Mouse (Mus musculus): ENCODE data around the gene Psmc6. TPM values are rescaled to one million over a fixed set of nuclear protein-coding genes. Genes with fewer than 3 reads are reported as not detected.

Psmc6 gene
- polyA plus RNA-seq, 1 experiment from 2014 or later, result 65.1 TPM

GRCm38 (mm10) chr14:45307630-45308328 is 21.8 kb upstream of the Psmc6 start:
- H3K4me3 ChIP-seq (ENCODE audit: low read depth, low read length), result no peak overlapping the region
- H3K4me1 ChIP-seq (ENCODE audit: insufficient read depth), result peaks cover 5% of the 10 kb centered on the region
- H3K9ac ChIP-seq (replicated peaks), result no peak overlapping the region
- DNase-seq, result no peak
- ATAC-seq, result no peak
- peak overlapping the region; percentile 22; the same call in 1 of the 2 replicates for H3K27ac ChIP-seq (ENCODE audit: low read depth)
- H3K9me3 ChIP-seq (ENCODE audit: low read length), result no peaks in the 10 kb centered on the region
- H3K27me3 ChIP-seq (ENCODE audit: insufficient read depth, low read length), result no peaks in the 10 kb centered on the region
- TF ChIP-seq EP300 (IDR thresholded peaks at IDR 0.05; ENCODE audit: low read depth) (no peak), CTCF (IDR thresholded peaks at IDR 0.05; ENCODE audit: low read depth) (no peak)
- 60% methylated on average over 8 of the region's 8 CpGs for WGBS (ENCODE audit: insufficient replicate concordance)
- H3K36me3 ChIP-seq (replicated peaks; ENCODE audit: insufficient read depth, low read length), result peaks cover 32% of the 10 kb centered on the region
- H3K4me2 ChIP-seq (ENCODE audit: low read depth, low read length), result 0 out of 2 replicates have a peak overlapping the region, but pooled peaks have one; percentile 22

GRCm38 (mm10) chr14:45309646-45310045 is 19.9 kb upstream of the Psmc6 start:
- no peak overlapping the region for H3K4me3 ChIP-seq (ENCODE audit: low read depth, low read length)
- H3K27ac ChIP-seq (ENCODE audit: low read depth), result no peak overlapping the region
- H3K27me3 ChIP-seq (ENCODE audit: insufficient read depth, low read length), result no peaks in the 10 kb centered on the region
- peaks cover 21% of the 10 kb centered on the region for H3K4me1 ChIP-seq (ENCODE audit: insufficient read depth)
- TF ChIP-seq EP300 (IDR thresholded peaks at IDR 0.05; ENCODE audit: low read depth), result no peak
- TF ChIP-seq CTCF (IDR thresholded peaks at IDR 0.05; ENCODE audit: low read depth), result no peak
- ATAC-seq (no peak), DNase-seq (no peak)
- H3K9ac ChIP-seq (replicated peaks), result no peak overlapping the region
- no peaks in the 10 kb centered on the region for H3K9me3 ChIP-seq (ENCODE audit: low read length)
- WGBS (ENCODE audit: insufficient replicate concordance), result 87% methylated on average over 13 of the region's 13 CpGs
- H3K36me3 ChIP-seq (replicated peaks; ENCODE audit: insufficient read depth, low read length), result peaks cover 17% of the 10 kb centered on the region
- H3K4me2 ChIP-seq (ENCODE audit: low read depth, low read length), result no peak overlapping the region

GRCm38 (mm10) chr14:45310101-45310500 is 19.5 kb upstream of the Psmc6 start:
- WGBS (ENCODE audit: insufficient replicate concordance), result 92% methylated on average over 14 of the region's 14 CpGs
- no peak overlapping the region for H3K4me3 ChIP-seq (ENCODE audit: low read depth, low read length)
- TF ChIP-seq CTCF (IDR thresholded peaks at IDR 0.05; ENCODE audit: low read depth) (no peak), EP300 (IDR thresholded peaks at IDR 0.05; ENCODE audit: low read depth) (no peak)

GRCm38 (mm10) chr14:45316927-45317326 is 12.7 kb upstream of the Psmc6 start:
- 30% methylated on average over 5 of the region's 5 CpGs for WGBS (ENCODE audit: insufficient replicate concordance)
- no peaks in the 10 kb centered on the region for H3K36me3 ChIP-seq (replicated peaks; ENCODE audit: insufficient read depth, low read length)

More at GRCm38 (mm10) chr14:45310101-45310500, 19.5 kb upstream of the Psmc6 start:
- H3K27ac ChIP-seq (ENCODE audit: low read depth), result no peak overlapping the region
- no peaks in the 10 kb centered on the region for H3K27me3 ChIP-seq (ENCODE audit: insufficient read depth, low read length)
- no peak overlapping the region for H3K4me2 ChIP-seq (ENCODE audit: low read depth, low read length)
- ATAC-seq (no peak), DNase-seq (no peak)
- H3K36me3 ChIP-seq (replicated peaks; ENCODE audit: insufficient read depth, low read length), result peaks cover 12% of the 10 kb centered on the region
- H3K9ac ChIP-seq (replicated peaks), result no peak overlapping the region
- H3K9me3 ChIP-seq (ENCODE audit: low read length), result no peaks in the 10 kb centered on the region
- peaks cover 21% of the 10 kb centered on the region for H3K4me1 ChIP-seq (ENCODE audit: insufficient read depth)

GRCm38 (mm10) chr14:45317921-45318411 is 11.6 kb upstream of the Psmc6 start:
- Histone ChIP-seq H3K4me1 (ENCODE audit: insufficient read depth) (peaks cover 63% of the 10 kb centered on the region), H3K4me3 (ENCODE audit: low read depth, low read length) (peak overlapping the region; percentile 90), H3K27ac (ENCODE audit: low read depth) (peak overlapping the region; percentile 88), H3K27me3 (ENCODE audit: insufficient read depth, low read length) (no peaks in the 10 kb centered on the region), H3K9ac (replicated peaks) (peak overlapping the region; percentile 94), H3K36me3 (replicated peaks; ENCODE audit: insufficient read depth, low read length) (no peaks in the 10 kb centered on the region), H3K4me2 (ENCODE audit: low read depth, low read length) (peak overlapping the region; percentile 83), H3K9me3 (ENCODE audit: low read length) (no peaks in the 10 kb centered on the region)
- TF ChIP-seq CTCF (IDR thresholded peaks at IDR 0.05; ENCODE audit: low read depth) (no peak), EP300 (IDR thresholded peaks at IDR 0.05; ENCODE audit: low read depth) (no peak)
- WGBS (ENCODE audit: insufficient replicate concordance), result under 1% methylated on average over 28 of the region's 38 CpGs
- ATAC-seq (peak; percentile 1; the same call in 1 of the 2 replicates), DNase-seq (no peak)

More at GRCm38 (mm10) chr14:45316927-45317326, 12.7 kb upstream of the Psmc6 start:
- Histone ChIP-seq H3K9ac (replicated peaks) (peak overlapping the region; percentile 94), H3K4me1 (ENCODE audit: insufficient read depth) (peaks cover 54% of the 10 kb centered on the region), H3K4me3 (ENCODE audit: low read depth, low read length) (peak overlapping the region; percentile 90), H3K27ac (ENCODE audit: low read depth) (no peak overlapping the region), H3K9me3 (ENCODE audit: low read length) (no peaks in the 10 kb centered on the region), H3K27me3 (ENCODE audit: insufficient read depth, low read length) (no peaks in the 10 kb centered on the region), H3K4me2 (ENCODE audit: low read depth, low read length) (peak overlapping the region; percentile 83)
- DNase-seq (no peak), ATAC-seq (no peak)
- no peak for TF ChIP-seq CTCF (IDR thresholded peaks at IDR 0.05; ENCODE audit: low read depth)
- TF ChIP-seq EP300 (IDR thresholded peaks at IDR 0.05; ENCODE audit: low read depth), result no peak

- no peak for TF ChIP-seq CTCF (IDR thresholded peaks at IDR 0.05; ENCODE audit: low read depth)
- no peak for TF ChIP-seq EP300 (IDR thresholded peaks at IDR 0.05; ENCODE audit: low read depth)
- Histone ChIP-seq H3K27ac (ENCODE audit: low read depth) (peak within 1 kb of the TSS; percentile 88), H3K9me3 (ENCODE audit: low read length) (no peaks in the 10 kb centered on the region), H3K4me2 (ENCODE audit: low read depth, low read length) (peak within 1 kb of the TSS; percentile 83), H3K27me3 (ENCODE audit: insufficient read depth, low read length) (no peaks in the 10 kb centered on the region), H3K4me3 (ENCODE audit: low read depth, low read length) (peak within 1 kb of the TSS; percentile 90), H3K9ac (replicated peaks) (peak within 1 kb of the TSS; percentile 94), H3K4me1 (ENCODE audit: insufficient read depth) (peaks cover 58% of the 10 kb centered on the region), H3K36me3 (replicated peaks; ENCODE audit: insufficient read depth, low read length) (no peaks in the 10 kb centered on the region)
- DNase-seq, result peak; percentile 88
- WGBS (ENCODE audit: insufficient replicate concordance), result under 1% methylated on average over 46 of the region's 74 CpGs
- peak; percentile 95 for ATAC-seq
These were observed 11.0 kb upstream of the Psmc6 start, which contains the start of gene Ero1l for GRCm38 (mm10) chr14:45318426-45319236. Ero1l (minus strand) TSS chr14:45318771.
